Mouse (Mus musculus): ENCODE data around the gene Lgals8. TPM values are rescaled to one million over a fixed set of nuclear protein-coding genes. Genes with fewer than 3 reads are reported as not detected.
A peak's percentile ranks its signal among the peaks of the same experiment; 100 is the strongest.

The Lgals8 gene
- polyA plus RNA-seq, 1 experiment from 2014 or later = 14.6 TPM

- Histone ChIP-seq H3K36me3 (peaks cover 7% of the 10 kb centered on the region; the same call in 1 of the 2 replicates), H3K27me3 (no peaks in the 10 kb centered on the region), H3K27ac (peak overlapping the region; percentile 71), H3K4me3 (peak overlapping the region; percentile 73), H3K9me3 (replicated peaks) (no peaks in the 10 kb centered on the region), H3K4me1 (replicated peaks) (peaks cover 9% of the 10 kb centered on the region), H3K4me2 (peak overlapping the region; percentile 72), H3K9ac (peak overlapping the region; percentile 74)
- WGBS = under 1% methylated on average over 59 of the region's 59 CpGs
- peak; percentile 96 for ATAC-seq (replicated peaks; ENCODE audit: insufficient number of reproducible peaks, insufficient read depth, low FRiP score, low read depth)
These were observed 3.6 kb downstream of the Lgals8 start for GRCm38 (mm10) chr13:12460881-12461729.

GRCm38 (mm10) chr13:12460443-12460842, 4.3 kb downstream of the Lgals8 start:
- peak overlapping the region; percentile 74 for H3K9ac ChIP-seq
- peaks cover 9% of the 10 kb centered on the region for H3K4me1 ChIP-seq (replicated peaks)
- no peaks in the 10 kb centered on the region for H3K9me3 ChIP-seq (replicated peaks)
- peak overlapping the region; percentile 71 for H3K27ac ChIP-seq
- ATAC-seq (replicated peaks; ENCODE audit: insufficient number of reproducible peaks, insufficient read depth, low FRiP score, low read depth) = 0 out of 2 replicates have a peak, but pooled peaks have one; percentile 11
- peaks cover 7% of the 10 kb centered on the region; the same call in 1 of the 2 replicates for H3K36me3 ChIP-seq
- H3K4me3 ChIP-seq = peak overlapping the region; percentile 73
- no peaks in the 10 kb centered on the region for H3K27me3 ChIP-seq
- 5% methylated on average over 8 of the region's 8 CpGs for WGBS
- H3K4me2 ChIP-seq = peak overlapping the region; percentile 72

- Histone ChIP-seq H3K27me3 (no peaks in the 10 kb centered on the region), H3K4me2 (no peak overlapping the region), H3K4me1 (replicated peaks) (peaks cover 5% of the 10 kb centered on the region), H3K36me3 (peaks cover 7% of the 10 kb centered on the region; the same call in 1 of the 2 replicates), H3K9ac (no peak overlapping the region), H3K4me3 (no peak overlapping the region), H3K27ac (no peak overlapping the region), H3K9me3 (replicated peaks) (no peaks in the 10 kb centered on the region)
- ATAC-seq (replicated peaks; ENCODE audit: insufficient number of reproducible peaks, insufficient read depth, low FRiP score, low read depth) = no peak
- WGBS = 76% methylated on average over 7 of the region's 7 CpGs
These were observed 8.0 kb downstream of the Lgals8 start for GRCm38 (mm10) chr13:12456711-12457110.

- Histone ChIP-seq H3K4me2 (no peak overlapping the region), H3K36me3 (peaks cover 11% of the 10 kb centered on the region; the same call in 1 of the 2 replicates), H3K9ac (no peak overlapping the region), H3K4me3 (no peak overlapping the region), H3K27ac (no peak overlapping the region), H3K27me3 (no peaks in the 10 kb centered on the region), H3K9me3 (replicated peaks) (no peaks in the 10 kb centered on the region), H3K4me1 (replicated peaks) (peaks cover 3% of the 10 kb centered on the region)
- WGBS = 81% methylated on average over 7 of the region's 7 CpGs
- no peak for ATAC-seq (replicated peaks; ENCODE audit: insufficient number of reproducible peaks, insufficient read depth, low FRiP score, low read depth)
These were observed 9.9 kb downstream of the Lgals8 start for GRCm38 (mm10) chr13:12454686-12455390.

GRCm38 (mm10) chr13:12453150-12453549, 11.6 kb downstream of the Lgals8 start:
- WGBS = 88% methylated on average over 14 of the region's 14 CpGs
- Histone ChIP-seq H3K9me3 (replicated peaks) (no peaks in the 10 kb centered on the region), H3K9ac (no peak overlapping the region), H3K4me3 (no peak overlapping the region), H3K4me1 (replicated peaks) (no peaks in the 10 kb centered on the region), H3K27me3 (no peaks in the 10 kb centered on the region), H3K27ac (no peak overlapping the region), H3K36me3 (peaks cover 8% of the 10 kb centered on the region; the same call in 1 of the 2 replicates), H3K4me2 (no peak overlapping the region)
- no peak for ATAC-seq (replicated peaks; ENCODE audit: insufficient number of reproducible peaks, insufficient read depth, low FRiP score, low read depth)

GRCm38 (mm10) chr13:12442008-12442587, 22.6 kb downstream of the Lgals8 start:
- no peak overlapping the region for H3K9ac ChIP-seq
- ATAC-seq (replicated peaks; ENCODE audit: insufficient number of reproducible peaks, insufficient read depth, low FRiP score, low read depth) = peak; percentile 53; the same call in 1 of the 2 replicates
- H3K4me2 ChIP-seq = no peak overlapping the region
- peaks cover 12% of the 10 kb centered on the region for H3K4me1 ChIP-seq (replicated peaks)
- H3K4me3 ChIP-seq = no peak overlapping the region
- H3K9me3 ChIP-seq (replicated peaks) = no peaks in the 10 kb centered on the region
- 50% methylated on average over 2 of the region's 2 CpGs for WGBS
- H3K27me3 ChIP-seq = no peaks in the 10 kb centered on the region
- H3K27ac ChIP-seq = peak overlapping the region; percentile 35
- peaks cover 37% of the 10 kb centered on the region for H3K36me3 ChIP-seq

- Histone ChIP-seq H3K9ac (no peak overlapping the region), H3K27ac (no peak overlapping the region), H3K4me3 (no peak overlapping the region), H3K4me2 (no peak overlapping the region), H3K9me3 (replicated peaks) (no peaks in the 10 kb centered on the region), H3K27me3 (no peaks in the 10 kb centered on the region), H3K4me1 (replicated peaks) (peaks cover 12% of the 10 kb centered on the region), H3K36me3 (peaks cover 42% of the 10 kb centered on the region)
- no peak for ATAC-seq (replicated peaks; ENCODE audit: insufficient number of reproducible peaks, insufficient read depth, low FRiP score, low read depth)
- WGBS = 84% methylated on average over 6 of the region's 6 CpGs
These were observed 23.9 kb downstream of the Lgals8 start for GRCm38 (mm10) chr13:12440813-12441212.

- Histone ChIP-seq H3K9me3 (replicated peaks) (no peaks in the 10 kb centered on the region), H3K27me3 (no peaks in the 10 kb centered on the region), H3K4me1 (replicated peaks) (peaks cover 12% of the 10 kb centered on the region), H3K36me3 (peaks cover 49% of the 10 kb centered on the region), H3K27ac (no peak overlapping the region), H3K4me2 (no peak overlapping the region), H3K9ac (no peak overlapping the region), H3K4me3 (no peak overlapping the region)
- no peak for ATAC-seq (replicated peaks; ENCODE audit: insufficient number of reproducible peaks, insufficient read depth, low FRiP score, low read depth)
- 87% methylated on average over 3 of the region's 3 CpGs for WGBS
These were observed 25.2 kb downstream of the Lgals8 start for GRCm38 (mm10) chr13:12439586-12439985.

- WGBS = 80% methylated on average over 5 of the region's 5 CpGs
- Histone ChIP-seq H3K9me3 (replicated peaks) (no peaks in the 10 kb centered on the region), H3K27me3 (no peaks in the 10 kb centered on the region), H3K36me3 (peaks cover 75% of the 10 kb centered on the region), H3K4me3 (no peak overlapping the region), H3K9ac (no peak overlapping the region), H3K27ac (no peak overlapping the region), H3K4me2 (no peak overlapping the region), H3K4me1 (replicated peaks) (no peaks in the 10 kb centered on the region)
- no peak for ATAC-seq (replicated peaks; ENCODE audit: insufficient number of reproducible peaks, insufficient read depth, low FRiP score, low read depth)
These were observed 30.9 kb downstream of the Lgals8 start for GRCm38 (mm10) chr13:12433843-12434242.

GRCm38 (mm10) chr13:12428556-12428955, 36.2 kb downstream of the Lgals8 start:
- no peaks in the 10 kb centered on the region for H3K4me1 ChIP-seq (replicated peaks)
- no peak overlapping the region for H3K4me3 ChIP-seq
- no peaks in the 10 kb centered on the region for H3K9me3 ChIP-seq (replicated peaks)
- no peak overlapping the region for H3K27ac ChIP-seq
- no peak overlapping the region for H3K4me2 ChIP-seq
- no peak for ATAC-seq (replicated peaks; ENCODE audit: insufficient number of reproducible peaks, insufficient read depth, low FRiP score, low read depth)
- no peak overlapping the region for H3K9ac ChIP-seq
- 90% methylated on average over 13 of the region's 13 CpGs for WGBS
- H3K36me3 ChIP-seq = peaks cover 75% of the 10 kb centered on the region
- H3K27me3 ChIP-seq = no peaks in the 10 kb centered on the region

GRCm38 (mm10) chr13:12420596-12420995, 44.1 kb downstream of the Lgals8 start:
- H3K4me3 ChIP-seq = no peak overlapping the region
- ATAC-seq (replicated peaks; ENCODE audit: insufficient number of reproducible peaks, insufficient read depth, low FRiP score, low read depth) = no peak
- H3K9me3 ChIP-seq (replicated peaks) = no peaks in the 10 kb centered on the region
- H3K4me2 ChIP-seq = no peak overlapping the region
- H3K27ac ChIP-seq = no peak overlapping the region
- no peaks in the 10 kb centered on the region for H3K27me3 ChIP-seq
- no peak overlapping the region for H3K9ac ChIP-seq
- no peaks in the 10 kb centered on the region for H3K4me1 ChIP-seq (replicated peaks)
- H3K36me3 ChIP-seq = peaks cover 77% of the 10 kb centered on the region
- 90% methylated on average over 9 of the region's 9 CpGs for WGBS

Data from heart, embryonic 15.5 days (tissue).